Mouse (Mus musculus): Measurements from ENCODE around the gene Mixl1. TPM values are rescaled to one million over a fixed set of nuclear protein-coding genes. Genes with fewer than 3 reads are reported as not detected.

The Mixl1 gene
- polyA plus RNA-seq, 1 experiment from 2014 or later, result not detected

- 79% methylated on average over 5 of the region's 5 CpGs for WGBS
- no peaks in the 10 kb centered on the region for H3K4me1 ChIP-seq (ENCODE audit: control insufficient read depth, insufficient read depth, low read length)
- no peak for ATAC-seq (ENCODE audit: low FRiP score, low TSS enrichment)
- no peak overlapping the region for H3K4me3 ChIP-seq (replicated peaks; ENCODE audit: low read depth, low read length)
- H3K36me3 ChIP-seq (ENCODE audit: control insufficient read depth, insufficient read depth, low read length), result no peaks in the 10 kb centered on the region
- DNase-seq, result no peak
- no peak overlapping the region for H3K9ac ChIP-seq (replicated peaks; ENCODE audit: low read length)
- no peaks in the 10 kb centered on the region for H3K9me3 ChIP-seq (ENCODE audit: control insufficient read depth, low read length)
- H3K4me2 ChIP-seq (ENCODE audit: low read length), result no peak overlapping the region
- no peaks in the 10 kb centered on the region for H3K27me3 ChIP-seq (ENCODE audit: control insufficient read depth, insufficient read depth, low read length)
- no peak overlapping the region for H3K27ac ChIP-seq (replicated peaks; ENCODE audit: low read depth, low read length)
These were observed 21.9 kb upstream of the Mixl1 start for GRCm38 (mm10) chr1:180718756-180719155.

- Histone ChIP-seq H3K9me3 (ENCODE audit: control insufficient read depth, low read length) (no peaks in the 10 kb centered on the region), H3K4me1 (ENCODE audit: control insufficient read depth, insufficient read depth, low read length) (no peaks in the 10 kb centered on the region), H3K27ac (replicated peaks; ENCODE audit: low read depth, low read length) (no peak overlapping the region), H3K4me3 (replicated peaks; ENCODE audit: low read depth, low read length) (no peak overlapping the region), H3K9ac (replicated peaks; ENCODE audit: low read length) (no peak overlapping the region), H3K36me3 (ENCODE audit: control insufficient read depth, insufficient read depth, low read length) (no peaks in the 10 kb centered on the region), H3K4me2 (ENCODE audit: low read length) (no peak overlapping the region), H3K27me3 (ENCODE audit: control insufficient read depth, insufficient read depth, low read length) (no peaks in the 10 kb centered on the region)
- DNase-seq (no peak), ATAC-seq (ENCODE audit: low FRiP score, low TSS enrichment) (no peak)
- WGBS, result 81% methylated on average over 14 of the region's 14 CpGs
These were observed 12.3 kb upstream of the Mixl1 start for GRCm38 (mm10) chr1:180708935-180709776.

GRCm38 (mm10) chr1:180707813-180708212, 11.0 kb upstream of the Mixl1 start:
- Histone ChIP-seq H3K4me3 (replicated peaks; ENCODE audit: low read depth, low read length) (no peak overlapping the region), H3K9ac (replicated peaks; ENCODE audit: low read length) (no peak overlapping the region), H3K27ac (replicated peaks; ENCODE audit: low read depth, low read length) (no peak overlapping the region), H3K36me3 (ENCODE audit: control insufficient read depth, insufficient read depth, low read length) (no peaks in the 10 kb centered on the region), H3K4me1 (ENCODE audit: control insufficient read depth, insufficient read depth, low read length) (no peaks in the 10 kb centered on the region), H3K27me3 (ENCODE audit: control insufficient read depth, insufficient read depth, low read length) (no peaks in the 10 kb centered on the region), H3K4me2 (ENCODE audit: low read length) (no peak overlapping the region), H3K9me3 (ENCODE audit: control insufficient read depth, low read length) (no peaks in the 10 kb centered on the region)
- ATAC-seq (ENCODE audit: low FRiP score, low TSS enrichment) (no peak), DNase-seq (no peak)
- WGBS, result 83% methylated on average over 3 of the region's 3 CpGs

- 56% methylated on average over 3 of the region's 3 CpGs for WGBS
- H3K4me1 ChIP-seq (ENCODE audit: control insufficient read depth, insufficient read depth, low read length), result no peaks in the 10 kb centered on the region
- H3K27me3 ChIP-seq (ENCODE audit: control insufficient read depth, insufficient read depth, low read length), result no peaks in the 10 kb centered on the region
- no peak overlapping the region for H3K4me3 ChIP-seq (replicated peaks; ENCODE audit: low read depth, low read length)
- no peak overlapping the region for H3K4me2 ChIP-seq (ENCODE audit: low read length)
- no peaks in the 10 kb centered on the region for H3K36me3 ChIP-seq (ENCODE audit: control insufficient read depth, insufficient read depth, low read length)
- no peak overlapping the region for H3K9ac ChIP-seq (replicated peaks; ENCODE audit: low read length)
- no peak for ATAC-seq (ENCODE audit: low FRiP score, low TSS enrichment)
- no peak overlapping the region for H3K27ac ChIP-seq (replicated peaks; ENCODE audit: low read depth, low read length)
- H3K9me3 ChIP-seq (ENCODE audit: control insufficient read depth, low read length), result no peaks in the 10 kb centered on the region
- DNase-seq, result no peak
These were observed 10.5 kb upstream of the Mixl1 start for GRCm38 (mm10) chr1:180707368-180707767.

GRCm38 (mm10) chr1:180703400-180703799, 6.6 kb upstream of the Mixl1 start:
- Histone ChIP-seq H3K4me2 (ENCODE audit: low read length) (no peak overlapping the region), H3K27ac (replicated peaks; ENCODE audit: low read depth, low read length) (no peak overlapping the region), H3K4me1 (ENCODE audit: control insufficient read depth, insufficient read depth, low read length) (no peaks in the 10 kb centered on the region), H3K4me3 (replicated peaks; ENCODE audit: low read depth, low read length) (no peak overlapping the region), H3K9ac (replicated peaks; ENCODE audit: low read length) (no peak overlapping the region), H3K27me3 (ENCODE audit: control insufficient read depth, insufficient read depth, low read length) (no peaks in the 10 kb centered on the region), H3K36me3 (ENCODE audit: control insufficient read depth, insufficient read depth, low read length) (no peaks in the 10 kb centered on the region), H3K9me3 (ENCODE audit: control insufficient read depth, low read length) (no peaks in the 10 kb centered on the region)
- 46% methylated on average over 6 of the region's 6 CpGs for WGBS
- no peak for ATAC-seq (ENCODE audit: low FRiP score, low TSS enrichment)
- DNase-seq, result no peak

- H3K4me3 ChIP-seq (replicated peaks; ENCODE audit: low read depth, low read length), result no peak overlapping the region
- ATAC-seq (ENCODE audit: low FRiP score, low TSS enrichment) (no peak), DNase-seq (no peak)
- H3K4me2 ChIP-seq (ENCODE audit: low read length), result no peak overlapping the region
- no peaks in the 10 kb centered on the region for H3K36me3 ChIP-seq (ENCODE audit: control insufficient read depth, insufficient read depth, low read length)
- H3K9me3 ChIP-seq (ENCODE audit: control insufficient read depth, low read length), result no peaks in the 10 kb centered on the region
- H3K27me3 ChIP-seq (ENCODE audit: control insufficient read depth, insufficient read depth, low read length), result peaks cover 32% of the 10 kb centered on the region
- H3K4me1 ChIP-seq (ENCODE audit: control insufficient read depth, insufficient read depth, low read length), result no peaks in the 10 kb centered on the region
- 60% methylated on average over 5 of the region's 5 CpGs for WGBS
- H3K9ac ChIP-seq (replicated peaks; ENCODE audit: low read length), result no peak overlapping the region
- no peak overlapping the region for H3K27ac ChIP-seq (replicated peaks; ENCODE audit: low read depth, low read length)
These were observed 1.2 kb upstream of the Mixl1 start for GRCm38 (mm10) chr1:180698063-180698462.

- no peak for ATAC-seq (ENCODE audit: low FRiP score, low TSS enrichment)
- no peaks in the 10 kb centered on the region for H3K9me3 ChIP-seq (ENCODE audit: control insufficient read depth, low read length)
These were observed 5.5 kb downstream of the Mixl1 start for GRCm38 (mm10) chr1:180691284-180691683.

More at GRCm38 (mm10) chr1:180691284-180691683, 5.5 kb downstream of the Mixl1 start:
- Histone ChIP-seq H3K36me3 (ENCODE audit: control insufficient read depth, insufficient read depth, low read length) (peaks cover 35% of the 10 kb centered on the region), H3K4me2 (ENCODE audit: low read length) (no peak overlapping the region), H3K9ac (replicated peaks; ENCODE audit: low read length) (no peak overlapping the region), H3K27me3 (ENCODE audit: control insufficient read depth, insufficient read depth, low read length) (peaks cover 13% of the 10 kb centered on the region), H3K4me3 (replicated peaks; ENCODE audit: low read depth, low read length) (no peak overlapping the region), H3K4me1 (ENCODE audit: control insufficient read depth, insufficient read depth, low read length) (no peaks in the 10 kb centered on the region), H3K27ac (replicated peaks; ENCODE audit: low read depth, low read length) (no peak overlapping the region)
- no peak for DNase-seq
- 94% methylated on average over 7 of the region's 7 CpGs for WGBS

All from midbrain, embryonic 14.5 days (tissue).